Mouse (Mus musculus): Measurements from ENCODE around the gene Llgl2. TPM values are rescaled to one million over a fixed set of nuclear protein-coding genes. Genes with fewer than 3 reads are reported as not detected.

Llgl2 gene
- total and polyA plus RNA-seq, 3 experiments: 3.8 to 12.3 (median 9.2) TPM

DNA sequence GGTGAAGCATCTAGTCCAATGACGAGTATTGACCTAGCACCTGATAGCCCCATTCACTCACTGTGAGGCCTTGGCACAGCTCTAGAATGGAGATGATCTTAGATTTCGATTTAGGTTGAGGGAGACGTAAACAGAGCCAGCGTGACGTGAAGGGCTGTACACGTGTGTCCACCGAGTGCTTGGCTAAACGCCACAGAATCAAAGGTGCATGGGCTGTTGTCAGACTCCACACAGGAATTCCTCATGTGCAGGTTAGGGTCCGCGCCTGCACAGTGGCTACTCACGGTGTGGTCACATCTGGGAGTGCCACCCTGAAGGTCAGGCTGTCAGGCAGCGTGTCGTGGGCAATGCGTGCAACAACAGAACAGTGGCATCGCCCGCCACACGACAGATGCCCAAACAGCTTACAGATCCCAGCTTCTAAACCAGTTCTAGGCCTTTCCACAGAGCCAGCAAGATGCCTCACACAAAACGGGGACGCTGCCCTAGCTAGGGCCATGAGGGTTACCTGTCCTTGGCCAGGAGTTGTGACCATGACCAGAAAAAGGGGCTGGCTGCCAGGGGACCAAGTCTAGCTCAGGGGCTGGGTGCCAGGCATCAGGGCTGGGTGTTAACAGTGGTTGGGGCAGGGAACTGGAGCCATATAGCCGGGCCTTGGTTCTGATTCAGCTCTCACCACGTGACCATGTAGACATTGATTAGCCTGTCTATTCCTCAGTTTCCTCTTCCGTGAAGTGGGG is 13.9 kb downstream of the Llgl2 start:
- no peaks in the 10 kb centered on the region for H3K9me3 ChIP-seq (replicated peaks; ENCODE audit: low read length)
- peaks cover 2 to 7% of the 10 kb centered on the region in 2 experiments; a peak in 1 of 4 replicates for H3K4me1 ChIP-seq (ENCODE audit: control insufficient read depth in 1 of 2, insufficient read depth in 2 of 2)
- H3K27me3 ChIP-seq (replicated peaks): no peaks in the 10 kb centered on the region
- H3K9ac ChIP-seq (ENCODE audit: insufficient read depth, low read depth): no peak overlapping the region
- in situ Hi-C loops (cut with MboI; ENCODE audit: low pct_ligation_motif_present, low pct_unique_long_range_greater_than_20kb, low sequenced_read_pairs) (no loop called here), dilution Hi-C loops (cut with MboI; ENCODE audit: extremely low pct_ligation_motif_present, extremely low pct_unique_long_range_greater_than_20kb, low sequenced_read_pairs) (no loop called here)
- no peak overlapping the region for H3K4me3 ChIP-seq (replicated peaks in 1 of 3; ENCODE audit: low read depth in 2 of 3, low read length in 2 of 3, poor library complexity in 1 of 3)
- peaks cover 0 to 21% of the 10 kb centered on the region in 2 experiments for H3K36me3 ChIP-seq (replicated peaks in 1 of 2; ENCODE audit: control insufficient read depth in 1 of 2, insufficient read depth in 1 of 2, low read length in 1 of 2)
- no peak overlapping the region for H3K4me2 ChIP-seq (ENCODE audit: insufficient read depth, low read depth, poor library complexity, severe bottlenecking)
- DNase-seq (ENCODE audit: extremely low read depth): no peak
- no peak for TF ChIP-seq ZKSCAN1 (IDR thresholded peaks at IDR 0.05; ENCODE audit: borderline replicate concordance, low read depth, low read length)
- no peak for TF ChIP-seq MYC (IDR thresholded peaks at IDR 0.05; ENCODE audit: low read depth, low read length)
- no peak for TF ChIP-seq SMC3 (IDR thresholded peaks at IDR 0.05; ENCODE audit: low read depth, low read length)
- TF ChIP-seq ETS1 (conservative IDR thresholded peaks at IDR 0.05; ENCODE audit: low read depth, low read length): no peak
- no peak for TF ChIP-seq E2F4 (IDR thresholded peaks at IDR 0.05; ENCODE audit: insufficient replicate concordance, low read depth, low read length)
- no peak for TF ChIP-seq KAT2A (IDR thresholded peaks at IDR 0.05; ENCODE audit: insufficient replicate concordance, low read length)
- no peak for TF ChIP-seq GABPA (IDR thresholded peaks at IDR 0.05; ENCODE audit: insufficient replicate concordance, low read depth, low read length)
- TF ChIP-seq RCOR1 (conservative IDR thresholded peaks at IDR 0.05; ENCODE audit: low read depth, low read length): no peak
- TF ChIP-seq HCFC1 (IDR thresholded peaks at IDR 0.05; ENCODE audit: low read depth, low read length): no peak
- TF ChIP-seq NRF1 (IDR thresholded peaks at IDR 0.05; ENCODE audit: low read depth, low read length): no peak
- TF ChIP-seq MAZ (IDR thresholded peaks at IDR 0.05; ENCODE audit: low read depth, low read length): no peak
- TF ChIP-seq TBP (conservative IDR thresholded peaks at IDR 0.05; ENCODE audit: low read depth, low read length): no peak
- TF ChIP-seq ZC3H11A (IDR thresholded peaks at IDR 0.05; ENCODE audit: low read depth, low read length): no peak
- no peak for TF ChIP-seq USF2 (conservative IDR thresholded peaks at IDR 0.05; ENCODE audit: low read depth, low read length)
- TF ChIP-seq EP300 (IDR thresholded peaks at IDR 0.05; ENCODE audit: low read length): no peak
- no peak for TF ChIP-seq UBTF (IDR thresholded peaks at IDR 0.05; ENCODE audit: low read depth, low read length)
- no peak for TF ChIP-seq ZMIZ1 (IDR thresholded peaks at IDR 0.05; ENCODE audit: low read depth, low read length)
- H3K27ac ChIP-seq (ENCODE audit: insufficient read depth, low read depth): no peak overlapping the region
- H3K79me2 ChIP-seq (replicated peaks; ENCODE audit: control insufficient read depth, extremely low read depth, insufficient read depth, poor library complexity, severe bottlenecking): no peaks in the 10 kb centered on the region

- in situ Hi-C loops (cut with MboI; ENCODE audit: low pct_ligation_motif_present, low pct_unique_long_range_greater_than_20kb, low sequenced_read_pairs): no loop called here
These were observed 15.1 kb downstream of the Llgl2 start for GRCm38 (mm10) chr11:115838895-115839311.

More at GRCm38 (mm10) chr11:115838895-115839311, 15.1 kb downstream of the Llgl2 start:
- TF ChIP-seq ELF1 (IDR thresholded peaks at IDR 0.05; ENCODE audit: low read depth, low read length): no peak
- TF ChIP-seq USF1 (IDR thresholded peaks at IDR 0.05; ENCODE audit: low read depth, low read length): no peak
- no peak for TF ChIP-seq SMC3 (IDR thresholded peaks at IDR 0.05; ENCODE audit: low read depth, low read length)
- TF ChIP-seq CTCF (conservative IDR thresholded peaks at IDR 0.05 in 1 of 2, IDR thresholded peaks at IDR 0.05 in 1 of 2; ENCODE audit: low read depth in 2 of 2, low read length in 2 of 2): no peak
- no peaks in the 10 kb centered on the region for H3K27me3 ChIP-seq (replicated peaks)
- no peak overlapping the region for H3K4me3 ChIP-seq (replicated peaks in 1 of 3; ENCODE audit: low read depth in 2 of 3, low read length in 2 of 3, poor library complexity in 1 of 3)
- no peak overlapping the region for H3K4me2 ChIP-seq (ENCODE audit: insufficient read depth, low read depth, poor library complexity, severe bottlenecking)
- no peak for DNase-seq (ENCODE audit: extremely low read depth)
- dilution Hi-C loops (cut with MboI; ENCODE audit: extremely low pct_ligation_motif_present, extremely low pct_unique_long_range_greater_than_20kb, low sequenced_read_pairs): no loop called here
- H3K9me3 ChIP-seq (replicated peaks; ENCODE audit: low read length): no peaks in the 10 kb centered on the region
- peaks cover 2 to 7% of the 10 kb centered on the region in 2 experiments; a peak in 1 of 4 replicates for H3K4me1 ChIP-seq (ENCODE audit: control insufficient read depth in 1 of 2, insufficient read depth in 2 of 2)
- no peak overlapping the region for H3K9ac ChIP-seq (ENCODE audit: insufficient read depth, low read depth)
- H3K27ac ChIP-seq (ENCODE audit: insufficient read depth, low read depth): no peak overlapping the region
- peaks cover 0 to 27% of the 10 kb centered on the region in 2 experiments for H3K36me3 ChIP-seq (replicated peaks in 1 of 2; ENCODE audit: control insufficient read depth in 1 of 2, insufficient read depth in 1 of 2, low read length in 1 of 2)
- H3K79me2 ChIP-seq (replicated peaks; ENCODE audit: control insufficient read depth, extremely low read depth, insufficient read depth, poor library complexity, severe bottlenecking): no peaks in the 10 kb centered on the region
